Mouse (Mus musculus) kidney, embryonic 16.5 days (tissue): ENCODE measurements around the gene Il12rb1. TPM values are rescaled to one million over a fixed set of nuclear protein-coding genes. Genes with fewer than 3 reads are reported as not detected.

ENCODE experiments used
- ATAC-seq: fragments of 200-750 bp; cut with Nextera tagmentation; 2 replicates; pipeline ENCODE4 v1.8.0; 2017; ENCODE audit warnings: moderate TSS enrichment; ENCODE audit not compliant: low FRiP score, low TSS enrichment
- H3K27ac ChIP-seq: fragments of 300-500 bp; sonication (generic); 2 replicates; pipeline ENCODE4 v1.5.1; 2014; ENCODE audit warnings: low read length
- H3K27me3 ChIP-seq: fragments of 300-500 bp; sonication (generic); 2 replicates; pipeline ENCODE4 v1.6.1; 2014; ENCODE audit warnings: low read length, control low read depth, mixed read lengths; ENCODE audit not compliant: insufficient read depth
- H3K36me3 ChIP-seq: fragments of 300-500 bp; sonication (generic); 2 replicates; pipeline ENCODE4 v1.6.1; 2014; ENCODE audit warnings: low read length, control low read depth, mixed read lengths; ENCODE audit not compliant: insufficient read depth
- H3K4me1 ChIP-seq: fragments of 300-500 bp; sonication (generic); 2 replicates; pipeline ENCODE4 v1.6.1; 2014; ENCODE audit warnings: low read length, control low read depth, mixed read lengths; ENCODE audit not compliant: insufficient read depth
- H3K4me2 ChIP-seq: fragments of 300-500 bp; sonication (generic); replicated peaks from 2 replicates; pipeline ENCODE4 v1.6.1; 2014; ENCODE audit warnings: low read depth, low read length
- H3K4me3 ChIP-seq: fragments of 300-500 bp; sonication (generic); 2 replicates; pipeline ENCODE4 v1.5.1; 2014; ENCODE audit warnings: mild to moderate bottlenecking, low read length
- H3K9ac ChIP-seq: fragments of 300-500 bp; sonication (generic); replicated peaks from 2 replicates; pipeline ENCODE4 v1.6.1; 2014; ENCODE audit warnings: low read length
- H3K9me3 ChIP-seq: fragments of 300-500 bp; sonication (generic); 2 replicates; pipeline ENCODE4 v1.6.1; 2016; ENCODE audit warnings: low read length, control low read depth
- WGBS: fragments of 180-500 bp; shearing (Covaris S2); extraction: QIAGEN DNeasy Blood & Tissue Kit; methylation state at CpG from one replicate; pipeline ENCODE4 v1.1.7; 2014; 5-methylcytosine and 5-hydroxymethylcytosine counted together
- microRNA-seq: library from miRNA; unstranded; fragments of <30 nt; microRNA quantifications from one replicate; pipeline ENCODE4, GENCODE M21; 2016
- polyA plus RNA-seq: library from polyadenylated mRNA; unstranded; fragments of >200 nt; fragmentation: Nextera tagmentation; extraction: Ambion mirVana; gene quantifications from 2 replicates; pipeline ENCODE4 v1.2.1, GENCODE M21; 2015

Gene Il12rb1
- polyA plus RNA-seq, 1 experiment from 2014 or later: 0.05 TPM

GRCm38 (mm10) chr8:70865350-70866000, 57.2 kb downstream of the Il12rb1 start:
- WGBS: under 1% methylated on average over 46 of the region's 46 CpGs
- Histone ChIP-seq H3K4me1 (peaks cover 53% of the 10 kb centered on the region), H3K4me3 (peak overlapping the region; percentile 64), H3K9ac (peak overlapping the region; percentile 67), H3K36me3 (no peaks in the 10 kb centered on the region), H3K4me2 (peak overlapping the region; percentile 80), H3K27ac (peak overlapping the region; percentile 85), H3K27me3 (peaks cover 36% of the 10 kb centered on the region), H3K9me3 (no peaks in the 10 kb centered on the region)
- peak; percentile 85 for ATAC-seq

GRCm38 (mm10) chr8:70866001-70866520, 57.8 kb downstream of the Il12rb1 start:
- Histone ChIP-seq H3K4me1 (peaks cover 53% of the 10 kb centered on the region), H3K9me3 (no peaks in the 10 kb centered on the region), H3K27me3 (peaks cover 36% of the 10 kb centered on the region), H3K36me3 (no peaks in the 10 kb centered on the region), H3K27ac (peak overlapping the region; percentile 85), H3K9ac (peak overlapping the region; percentile 60), H3K4me2 (peak overlapping the region; percentile 80), H3K4me3 (peak overlapping the region; percentile 64)
- peak; percentile 7 for ATAC-seq
- WGBS: 7% methylated on average over 12 of the region's 12 CpGs

GRCm38 (mm10) chr8:70866566-70866965, 58.3 kb downstream of the Il12rb1 start:
- no peak for ATAC-seq
- Histone ChIP-seq H3K4me2 (no peak overlapping the region), H3K4me1 (peaks cover 51% of the 10 kb centered on the region), H3K9me3 (no peaks in the 10 kb centered on the region), H3K27me3 (peaks cover 32% of the 10 kb centered on the region), H3K9ac (0 out of 2 replicates have a peak overlapping the region, but pooled peaks have one; percentile 60), H3K36me3 (no peaks in the 10 kb centered on the region), H3K27ac (no peak overlapping the region; the same call in 1 of the 2 replicates), H3K4me3 (no peak overlapping the region)
- 86% methylated on average over 7 of the region's 7 CpGs for WGBS

- WGBS: 17% methylated on average over 40 of the region's 40 CpGs
- Histone ChIP-seq H3K4me1 (peaks cover 41% of the 10 kb centered on the region), H3K9ac (peak overlapping the region; percentile 54), H3K27me3 (peaks cover 10% of the 10 kb centered on the region), H3K9me3 (no peaks in the 10 kb centered on the region), H3K27ac (peak overlapping the region; percentile 76), H3K36me3 (no peaks in the 10 kb centered on the region), H3K4me2 (peak overlapping the region; percentile 51), H3K4me3 (peak overlapping the region; percentile 32)
- peak; percentile 9; the same call in 1 of the 2 replicates for ATAC-seq
Observed at GRCm38 (mm10) chr8:70868559-70869198, 60.4 kb downstream of the Il12rb1 start.

GRCm38 (mm10) chr8:70869199-70869571, 60.9 kb downstream of the Il12rb1 start:
- no peak overlapping the region; the same call in 1 of the 2 replicates for H3K4me3 ChIP-seq
- H3K9ac ChIP-seq: peak overlapping the region; percentile 54; the same call in 1 of the 2 replicates
- peaks cover 36% of the 10 kb centered on the region for H3K4me1 ChIP-seq
- ATAC-seq: no peak
- no peaks in the 10 kb centered on the region for H3K9me3 ChIP-seq
- 36% methylated on average over 5 of the region's 5 CpGs for WGBS
- H3K4me2 ChIP-seq: peak overlapping the region; percentile 51
- H3K36me3 ChIP-seq: no peaks in the 10 kb centered on the region
- H3K27me3 ChIP-seq: peaks cover 7% of the 10 kb centered on the region
- H3K27ac ChIP-seq: peak overlapping the region; percentile 76

- H3K4me1 ChIP-seq: peaks cover 32% of the 10 kb centered on the region
- no peak overlapping the region for H3K4me3 ChIP-seq
- H3K36me3 ChIP-seq: no peaks in the 10 kb centered on the region
- no peak overlapping the region for H3K27ac ChIP-seq
- 0 out of 2 replicates have a peak, but pooled peaks cover 3% of the 10 kb centered on the region for H3K27me3 ChIP-seq
- no peak overlapping the region for H3K4me2 ChIP-seq
- ATAC-seq: peak; percentile 6; the same call in 1 of the 2 replicates
- H3K9ac ChIP-seq: no peak overlapping the region
- H3K9me3 ChIP-seq: no peaks in the 10 kb centered on the region
- 46% methylated on average over 16 of the region's 16 CpGs for WGBS
Observed at GRCm38 (mm10) chr8:70869601-70870041, 61.4 kb downstream of the Il12rb1 start.

Small RNA genes lying within 50 kb of the gene (microRNA-seq; reads per million reads assigned to microRNA genes)
- not detected for gene Mir7240

Other genes with a start within 250 kb of the Il12rb1 start
- 215 and 217 TPM in 2 replicates for gene Isyna1, start 214.1 kb upstream of the Il12rb1 start, polyA plus RNA-seq
- gene Ssbp4, start 199.6 kb upstream of the Il12rb1 start, polyA plus RNA-seq: 133 and 149 TPM in 2 replicates
- 1.8 and 1.9 TPM in 2 replicates for gene Lrrc25, start 192.3 kb upstream of the Il12rb1 start, polyA plus RNA-seq
- gene Gdf15, start 176.0 kb upstream of the Il12rb1 start, polyA plus RNA-seq: 1.0 and 1.2 TPM in 2 replicates
- 88.5 TPM in 2 replicates for gene Pgpep1, start 148.1 kb upstream of the Il12rb1 start, polyA plus RNA-seq
- gene Lsm4, start 135.2 kb upstream of the Il12rb1 start, polyA plus RNA-seq: 272 and 281 TPM in 2 replicates
- 42.1 and 47.4 TPM in 2 replicates for gene Jund, start 109.5 kb upstream of the Il12rb1 start, polyA plus RNA-seq
- 0.04 and 0.06 TPM in 2 replicates for gene Iqcn, start 105.0 kb upstream of the Il12rb1 start, polyA plus RNA-seq
- 0.52 and 0.76 TPM in 2 replicates for gene Gm3336, start 89.9 kb upstream of the Il12rb1 start, polyA plus RNA-seq
- 8.8 and 11.6 TPM in 2 replicates for gene Pde4c, start 84.7 kb upstream of the Il12rb1 start, polyA plus RNA-seq
- gene Rab3a, start 53.8 kb upstream of the Il12rb1 start, polyA plus RNA-seq: 20.9 and 22.0 TPM in 2 replicates
- gene Mpv17l2, start 47.5 kb upstream of the Il12rb1 start, polyA plus RNA-seq: 57.0 and 60.4 TPM in 2 replicates
- 72.8 and 77.3 TPM in 2 replicates for gene Pik3r2, start 31.7 kb upstream of the Il12rb1 start, polyA plus RNA-seq
- 16.2 and 16.3 TPM in 2 replicates for gene Mast3, start 3.4 kb upstream of the Il12rb1 start, polyA plus RNA-seq
- 6.7 and 7.0 TPM in 2 replicates for gene Arrdc2, start 31.3 kb downstream of the Il12rb1 start, polyA plus RNA-seq
- 2.9 and 4.9 TPM in 2 replicates for gene Kcnn1, start 54.8 kb downstream of the Il12rb1 start, polyA plus RNA-seq
- gene Ccdc124, start 65.5 kb downstream of the Il12rb1 start, polyA plus RNA-seq: 114 and 119 TPM in 2 replicates
- 0.22 and 0.28 TPM in 2 replicates for gene Slc5a5, start 84.3 kb downstream of the Il12rb1 start, polyA plus RNA-seq
- 4,081 and 4,203 TPM in 2 replicates for gene Rpl18a, start 89.0 kb downstream of the Il12rb1 start, polyA plus RNA-seq
- 56.9 and 63.1 TPM in 2 replicates for gene Map1s, start 97.5 kb downstream of the Il12rb1 start, polyA plus RNA-seq